Mouse (Mus musculus) heart, postnatal 0 days (tissue): ENCODE results near the gene Fam174b.

Experiments used
- CTCF ChIP-seq: IDR thresholded peaks from 2 replicates; pipeline ENCODE4 v1.5.1; 2016; ENCODE audit warnings: antibody characterized with exemption, control low read depth, low read depth
- EP300 ChIP-seq: IDR thresholded peaks from 2 replicates; pipeline ENCODE4 v1.6.1; 2016; ENCODE audit warnings: antibody characterized with exemption, low read depth

- TF ChIP-seq CTCF: no peak
- TF ChIP-seq EP300: no peak
Observed at GRCm38 (mm10) chr7:73730430-73731022, 9.6 kb upstream of the Fam174b start.
